Mouse (Mus musculus) embryonic fibroblast, embryonic 13.5 days (primary cell): ENCODE data around the gene Hivep1.

Source experiments
- CTCF ChIP-seq: IDR thresholded peaks from 2 replicates; pipeline ENCODE4 v1.5.1; 2011; ENCODE audit warnings: mild to moderate bottlenecking, control low read depth, low read length, moderate library complexity, borderline replicate concordance; ENCODE audit not compliant: insufficient read depth
- POLR2A ChIP-seq: IDR thresholded peaks from 2 replicates; pipeline ENCODE4 v1.6.1; 2011; ENCODE audit warnings: low read depth, mild to moderate bottlenecking, control low read depth, low read length, moderate library complexity

GRCm38 (mm10) chr13:42197656-42198055 lies 145.8 kb downstream of the Hivep1 start:
- TF ChIP-seq POLR2A: no peak
- TF ChIP-seq CTCF: no peak
